Mouse (Mus musculus) heart, postnatal 0 days (tissue): ENCODE measurements around the gene Chd9. TPM values are rescaled to one million over a fixed set of nuclear protein-coding genes. Genes with fewer than 3 reads are reported as not detected.

Experiments
- ATAC-seq: fragments of 200-750 bp; cut with Nextera tagmentation; 2 replicates; pipeline ENCODE4 v1.8.0; 2017; ENCODE audit warnings: low read depth, moderate number of reproducible peaks, moderate library complexity; ENCODE audit not compliant: insufficient read depth
- DNase-seq: peaks from one replicate; pipeline ENCODE4 v3.0.0-alpha.2; 2016; ENCODE audit warnings: low spot score
- H3K27ac ChIP-seq: fragments of 300-500 bp; sonication (generic); 2 replicates; pipeline ENCODE4 v1.5.1; 2014; ENCODE audit warnings: low read depth, mild to moderate bottlenecking
- H3K27me3 ChIP-seq: fragments of 300-500 bp; sonication (generic); 2 replicates; pipeline ENCODE4 v1.6.1; 2014; ENCODE audit warnings: low read length, mixed read lengths; ENCODE audit not compliant: control insufficient read depth, insufficient read depth
- H3K36me3 ChIP-seq: fragments of 300-500 bp; sonication (generic); replicated peaks from 2 replicates; pipeline ENCODE4 v1.6.1; 2014; ENCODE audit warnings: low read length, mixed read lengths; ENCODE audit not compliant: control insufficient read depth, insufficient read depth
- H3K4me1 ChIP-seq: fragments of 300-500 bp; sonication (generic); 2 replicates; pipeline ENCODE4 v1.6.1; 2014; ENCODE audit warnings: antibody characterized with exemption; ENCODE audit not compliant: control insufficient read depth, insufficient read depth
- H3K4me2 ChIP-seq: fragments of 300-500 bp; sonication (generic); 2 replicates; pipeline ENCODE4 v1.6.1; 2014; ENCODE audit warnings: low read depth, mild to moderate bottlenecking, low read length, moderate library complexity
- H3K4me3 ChIP-seq: fragments of 300-500 bp; sonication (generic); 2 replicates; pipeline ENCODE4 v1.5.1; 2014; ENCODE audit warnings: low read depth, low read length
- H3K9ac ChIP-seq: fragments of 300-500 bp; sonication (generic); replicated peaks from 2 replicates; pipeline ENCODE4 v1.6.1; 2014; ENCODE audit warnings: low read depth, low read length, mixed read lengths
- H3K9me3 ChIP-seq: fragments of 300-500 bp; sonication (generic); replicated peaks from 2 replicates; pipeline ENCODE4 v1.6.1; 2016; ENCODE audit warnings: low read length; ENCODE audit not compliant: control insufficient read depth
- CTCF ChIP-seq: IDR thresholded peaks from 2 replicates; pipeline ENCODE4 v1.5.1; 2016; ENCODE audit warnings: antibody characterized with exemption, control low read depth, low read depth
- EP300 ChIP-seq: IDR thresholded peaks from 2 replicates; pipeline ENCODE4 v1.6.1; 2016; ENCODE audit warnings: antibody characterized with exemption, low read depth
- WGBS: fragments of 180-500 bp; shearing (Covaris S2); extraction: QIAGEN DNeasy Blood & Tissue Kit; methylation state at CpG from one replicate; pipeline ENCODE4 v1.1.7; 2014; 5-methylcytosine and 5-hydroxymethylcytosine counted together
- polyA plus RNA-seq: library from polyadenylated mRNA; unstranded; fragments of >200 nt; fragmentation: Nextera tagmentation; extraction: Ambion mirVana; gene quantifications from 2 replicates; pipeline ENCODE4 v1.2.1, GENCODE M21; 2015
- total RNA-seq: library from RNA; depleted of rRNA; stranded (reverse); fragments of >200 nt; gene quantifications from 2 replicates; pipeline ENCODE4 v1.2.3, GENCODE M21; 2014; ENCODE audit warnings: low replicate concordance

The Chd9 gene
- total and polyA plus RNA-seq, 2 experiments from 2014 or later: 38.9 to 44.1 TPM

DNA sequence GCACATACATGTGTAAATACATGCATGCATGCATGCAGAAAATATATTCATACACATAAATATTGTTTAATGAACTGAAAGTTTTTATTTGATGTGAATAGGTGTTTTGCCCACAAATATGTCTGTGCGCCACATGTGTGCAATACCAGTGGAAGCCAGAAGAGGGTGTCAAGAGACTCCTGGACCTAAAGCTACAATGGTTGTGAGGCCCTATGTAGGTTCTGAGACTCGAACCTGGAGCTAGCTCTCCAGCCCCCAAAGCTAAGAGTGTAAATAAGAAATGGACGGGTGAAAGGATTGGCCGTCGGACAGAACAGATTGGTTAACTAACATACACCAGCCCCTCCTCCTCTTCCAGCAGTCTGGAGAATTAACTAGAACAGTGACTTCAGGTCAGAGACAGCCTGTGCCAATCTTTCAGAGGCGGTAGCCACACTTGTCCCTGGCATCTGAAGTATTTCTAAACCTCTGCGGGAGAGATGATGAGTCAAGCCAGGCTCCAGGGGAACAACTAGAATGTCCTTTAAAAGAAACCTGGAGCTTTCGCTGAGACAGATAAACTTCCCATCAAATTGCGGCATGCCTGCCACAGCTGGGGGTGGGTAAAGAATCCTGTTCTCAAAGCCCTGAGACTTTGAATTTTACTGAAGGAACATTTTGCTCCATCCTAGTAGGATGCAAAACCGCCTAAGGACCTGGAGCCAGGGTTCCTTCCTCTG lies 14.4 kb upstream of the Chd9 start:
- H3K4me2 ChIP-seq: no peak overlapping the region
- H3K27ac ChIP-seq: no peak overlapping the region
- no peak for TF ChIP-seq CTCF
- TF ChIP-seq EP300: no peak
- DNase-seq (no peak), ATAC-seq (no peak)
- no peak overlapping the region for H3K4me3 ChIP-seq
- no peaks in the 10 kb centered on the region for H3K9me3 ChIP-seq
- 73% methylated on average over 10 of the region's 10 CpGs for WGBS
- no peak overlapping the region for H3K9ac ChIP-seq
- H3K36me3 ChIP-seq: no peaks in the 10 kb centered on the region
- no peaks in the 10 kb centered on the region for H3K27me3 ChIP-seq
- no peaks in the 10 kb centered on the region for H3K4me1 ChIP-seq

DNA sequence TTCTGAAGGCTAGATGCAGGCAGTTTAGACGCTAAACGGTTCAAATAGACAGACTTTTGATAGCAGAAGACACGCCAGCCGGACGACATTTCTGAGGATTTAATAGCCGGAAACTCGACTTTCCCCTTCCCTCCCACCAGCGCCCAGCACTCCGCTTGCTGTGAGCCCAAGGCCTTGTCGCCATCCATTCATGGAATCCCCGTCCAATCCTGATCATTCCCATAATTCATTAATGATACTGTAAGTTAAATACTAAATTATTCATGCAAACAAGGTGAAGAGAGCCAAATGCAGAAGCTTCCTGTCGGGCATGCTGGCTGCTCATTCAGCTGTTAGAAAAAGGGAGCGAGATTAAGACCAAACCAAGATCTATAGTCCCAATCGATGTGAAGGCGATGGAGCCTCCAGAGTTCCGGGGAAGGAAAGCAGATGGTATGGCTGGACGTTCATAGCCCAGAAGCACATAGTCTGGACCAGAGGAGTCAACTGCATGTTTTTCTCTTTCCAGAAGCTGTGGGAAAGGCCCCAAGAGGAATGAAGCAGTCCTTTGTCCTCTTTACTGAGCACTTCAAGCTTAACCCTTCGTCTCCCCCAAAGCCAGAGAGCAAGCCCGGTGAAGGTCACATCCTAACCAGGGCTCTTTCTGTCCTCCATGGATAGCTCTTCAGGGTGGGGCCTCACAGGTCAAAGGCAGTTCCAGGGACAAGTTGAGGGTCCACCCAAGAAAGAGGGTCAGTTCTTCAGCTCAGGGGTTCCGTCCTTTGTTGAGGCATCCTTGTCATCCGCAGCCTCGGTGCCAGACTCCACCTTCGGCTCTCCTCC lies 11.9 kb upstream of the Chd9 start:
- no peaks in the 10 kb centered on the region for H3K9me3 ChIP-seq
- no peak for TF ChIP-seq CTCF
- TF ChIP-seq EP300: no peak
- no peak overlapping the region for H3K9ac ChIP-seq

DNA sequence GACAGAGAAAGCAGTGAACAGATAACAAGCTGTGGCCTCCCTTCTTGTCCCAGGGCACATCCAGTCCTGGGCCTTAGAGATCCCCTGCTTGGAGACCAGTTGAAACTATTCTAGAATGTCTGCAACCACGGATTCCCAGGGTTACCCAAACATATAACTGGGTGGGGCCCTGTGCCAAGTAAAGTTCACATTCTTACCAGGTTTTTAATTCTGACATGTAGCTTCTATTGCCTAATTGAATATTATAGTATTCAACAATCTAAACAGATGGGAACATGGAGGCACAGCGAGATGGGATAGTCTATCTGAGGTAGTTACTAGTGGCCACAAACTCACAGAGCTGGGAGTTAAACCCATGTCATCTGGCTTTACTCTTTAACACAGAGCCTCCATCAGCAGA lies 10.9 kb upstream of the Chd9 start, which contains the start of gene Gm19935:
TSS of gene Gm19935 (minus strand) at position 101 of the 400 bp plus-strand sequence.
- 78% methylated on average over 2 of the region's 2 CpGs for WGBS
- Histone ChIP-seq H3K27ac (no peak within 1 kb of the TSS), H3K36me3 (no peaks in the 10 kb centered on the region), H3K4me2 (no peak within 1 kb of the TSS), H3K9ac (no peak within 1 kb of the TSS), H3K27me3 (no peaks in the 10 kb centered on the region), H3K4me1 (no peaks in the 10 kb centered on the region), H3K9me3 (no peaks in the 10 kb centered on the region), H3K4me3 (no peak within 1 kb of the TSS)
- no peak for TF ChIP-seq CTCF
- no peak for TF ChIP-seq EP300
- ATAC-seq: no peak
- no peak for DNase-seq

More for the DNA sequence above, 11.9 kb upstream of the Chd9 start:
- H3K27ac ChIP-seq: no peak overlapping the region
- H3K36me3 ChIP-seq: no peaks in the 10 kb centered on the region
- no peak for ATAC-seq
- DNase-seq: no peak
- 72% methylated on average over 23 of the region's 23 CpGs for WGBS
- no peaks in the 10 kb centered on the region for H3K27me3 ChIP-seq
- no peak overlapping the region for H3K4me2 ChIP-seq
- H3K4me3 ChIP-seq: no peak overlapping the region
- H3K4me1 ChIP-seq: no peaks in the 10 kb centered on the region

DNA sequence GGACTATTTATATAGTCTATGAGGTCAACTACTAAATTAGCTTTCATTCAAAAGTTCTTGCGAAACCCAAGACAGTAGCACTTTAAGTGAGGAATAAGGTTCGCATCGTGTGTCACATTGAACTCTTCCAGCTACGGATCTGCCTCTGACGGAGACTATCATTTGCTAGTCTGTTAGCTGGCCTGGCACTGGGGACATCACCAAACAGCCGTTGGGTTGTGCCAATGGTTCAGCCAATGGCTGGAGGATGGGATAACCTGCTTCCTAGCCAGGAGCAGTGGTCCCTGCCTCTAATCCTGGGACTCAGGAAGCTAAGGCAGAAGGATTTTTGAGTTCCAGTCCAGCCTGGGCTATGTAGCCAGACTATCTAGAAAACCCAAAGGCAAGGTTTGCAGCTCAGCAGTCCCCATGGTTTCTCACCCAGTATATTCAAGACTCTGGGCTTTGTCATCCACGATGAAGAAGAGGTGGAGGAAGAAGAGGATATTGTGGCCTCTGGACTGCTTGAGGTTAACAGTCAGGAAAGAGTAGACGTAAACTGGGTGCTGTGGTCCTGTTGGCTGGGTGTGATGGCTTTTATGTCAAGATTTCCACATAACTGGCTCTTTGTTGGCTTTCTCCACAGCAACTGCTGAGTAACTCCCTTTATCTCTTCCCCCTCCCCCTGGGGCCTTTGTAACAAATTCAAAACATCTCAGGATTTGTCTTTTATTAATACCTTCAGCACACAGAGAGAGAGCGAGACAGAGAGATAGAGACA lies 8.4 kb upstream of the Chd9 start:
- H3K9ac ChIP-seq: no peak overlapping the region
- TF ChIP-seq CTCF (no peak), EP300 (no peak)
- H3K36me3 ChIP-seq: no peaks in the 10 kb centered on the region
- no peak overlapping the region for H3K4me2 ChIP-seq
- ATAC-seq: no peak
- WGBS: 81% methylated on average over 9 of the region's 9 CpGs
- no peaks in the 10 kb centered on the region for H3K4me1 ChIP-seq
- no peaks in the 10 kb centered on the region for H3K9me3 ChIP-seq
- DNase-seq: no peak
- no peak overlapping the region for H3K27ac ChIP-seq
- H3K27me3 ChIP-seq: no peaks in the 10 kb centered on the region
- no peak overlapping the region for H3K4me3 ChIP-seq

- WGBS: 71% methylated on average over 4 of the region's 4 CpGs
- Histone ChIP-seq H3K9ac (no peak overlapping the region), H3K4me3 (no peak overlapping the region), H3K36me3 (no peaks in the 10 kb centered on the region), H3K27ac (no peak overlapping the region), H3K4me1 (no peaks in the 10 kb centered on the region), H3K4me2 (no peak overlapping the region), H3K27me3 (no peaks in the 10 kb centered on the region), H3K9me3 (no peaks in the 10 kb centered on the region)
- TF ChIP-seq CTCF: no peak
- DNase-seq (no peak), ATAC-seq (no peak)
Observed at GRCm38 (mm10) chr8:90820321-90820696, 7.8 kb upstream of the Chd9 start.
